Mouse (Mus musculus): ENCODE measurements around the gene Uvrag.

- TF ChIP-seq POLR2A (IDR thresholded peaks at IDR 0.05; ENCODE audit: control insufficient read depth, extremely low read depth, insufficient read depth, low read length, poor library complexity) = no peak
- TF ChIP-seq CTCF (IDR thresholded peaks at IDR 0.05; ENCODE audit: borderline replicate concordance, control insufficient read depth, extremely low read depth, insufficient read depth, low read length, poor library complexity) = no peak
Observed at GRCm38 (mm10) chr7:99079522-99079921, 61.4 kb downstream of the Uvrag start.

Measured in thymus, adult 2 months (tissue).